Mouse (Mus musculus): Measurements from ENCODE around the gene Celf6. TPM values are rescaled to one million over a fixed set of nuclear protein-coding genes. Genes with fewer than 3 reads are reported as not detected.

Celf6 gene
- polyA plus RNA-seq, 1 experiment = 11.7 TPM

- no peak overlapping the region for H3K27ac ChIP-seq (ENCODE audit: insufficient read depth, low read length)
- H3K4me1 ChIP-seq (ENCODE audit: control insufficient read depth, insufficient read depth, low read length) = no peaks in the 10 kb centered on the region; the same call in 1 of the 2 replicates
- H3K4me3 ChIP-seq (ENCODE audit: insufficient read depth, low read length) = no peak overlapping the region
- TF ChIP-seq CTCF (IDR thresholded peaks at IDR 0.05; ENCODE audit: extremely low read depth, insufficient read depth, low read length) (no peak), POLR2A (IDR thresholded peaks at IDR 0.05; ENCODE audit: extremely low read depth, insufficient read depth, low read length) (no peak)
These were observed 5.9 kb upstream of the Celf6 start for GRCm38 (mm10) chr9:59571852-59572251.

DNA sequence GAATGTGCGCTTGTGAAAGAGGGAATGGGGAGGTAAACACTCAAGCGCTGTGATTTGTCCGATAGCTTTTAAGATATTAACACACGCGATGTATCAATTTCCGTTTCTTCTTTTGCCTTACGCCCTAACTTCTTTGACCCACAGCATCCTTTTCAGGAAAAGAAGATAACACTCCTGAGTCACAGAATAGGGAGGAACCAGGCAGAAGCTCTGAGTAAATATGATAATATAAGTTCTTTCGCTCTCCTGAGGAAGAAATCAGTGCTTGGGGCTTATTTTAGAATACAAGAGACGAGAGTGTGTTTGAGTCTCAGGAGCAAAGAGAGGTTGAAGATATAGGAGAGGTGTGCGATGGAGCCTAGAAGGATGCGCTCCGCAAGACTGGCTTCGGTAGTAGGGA lies 316 bp upstream of the Celf6 start:
- no peak overlapping the region for H3K27ac ChIP-seq (ENCODE audit: insufficient read depth, low read length)
- H3K4me1 ChIP-seq (ENCODE audit: control insufficient read depth, insufficient read depth, low read length) = peaks cover 3% of the 10 kb centered on the region; the same call in 1 of the 2 replicates
- no peak for TF ChIP-seq CTCF (IDR thresholded peaks at IDR 0.05; ENCODE audit: extremely low read depth, insufficient read depth, low read length)
- TF ChIP-seq POLR2A (IDR thresholded peaks at IDR 0.05; ENCODE audit: extremely low read depth, insufficient read depth, low read length) = no peak

DNA sequence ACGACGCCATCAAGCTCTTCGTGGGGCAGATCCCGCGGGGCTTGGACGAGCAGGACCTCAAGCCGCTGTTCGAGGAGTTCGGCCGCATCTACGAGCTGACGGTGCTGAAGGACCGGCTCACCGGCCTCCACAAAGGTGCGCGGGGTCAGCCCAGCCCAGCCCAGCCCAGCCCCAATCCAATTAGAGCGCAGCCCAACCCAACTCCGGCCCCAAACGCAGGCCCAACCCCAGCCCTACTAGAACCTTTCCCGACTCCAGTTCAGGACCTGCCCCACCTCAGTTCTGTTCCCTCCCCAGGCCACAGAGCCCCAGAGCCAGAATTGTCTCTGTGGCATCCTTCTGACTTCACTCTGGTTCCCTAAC lies 769 bp downstream of the Celf6 start:
- no peak for TF ChIP-seq CTCF (IDR thresholded peaks at IDR 0.05; ENCODE audit: extremely low read depth, insufficient read depth, low read length)
- no peak for TF ChIP-seq POLR2A (IDR thresholded peaks at IDR 0.05; ENCODE audit: extremely low read depth, insufficient read depth, low read length)
- Histone ChIP-seq H3K4me3 (ENCODE audit: insufficient read depth, low read length) (peak overlapping the region; percentile 53), H3K27ac (ENCODE audit: insufficient read depth, low read length) (no peak overlapping the region), H3K4me1 (ENCODE audit: control insufficient read depth, insufficient read depth, low read length) (peaks cover 3% of the 10 kb centered on the region; the same call in 1 of the 2 replicates)

More for the DNA sequence above, 316 bp upstream of the Celf6 start:
- H3K4me3 ChIP-seq (ENCODE audit: insufficient read depth, low read length) = peak overlapping the region; percentile 53

DNA sequence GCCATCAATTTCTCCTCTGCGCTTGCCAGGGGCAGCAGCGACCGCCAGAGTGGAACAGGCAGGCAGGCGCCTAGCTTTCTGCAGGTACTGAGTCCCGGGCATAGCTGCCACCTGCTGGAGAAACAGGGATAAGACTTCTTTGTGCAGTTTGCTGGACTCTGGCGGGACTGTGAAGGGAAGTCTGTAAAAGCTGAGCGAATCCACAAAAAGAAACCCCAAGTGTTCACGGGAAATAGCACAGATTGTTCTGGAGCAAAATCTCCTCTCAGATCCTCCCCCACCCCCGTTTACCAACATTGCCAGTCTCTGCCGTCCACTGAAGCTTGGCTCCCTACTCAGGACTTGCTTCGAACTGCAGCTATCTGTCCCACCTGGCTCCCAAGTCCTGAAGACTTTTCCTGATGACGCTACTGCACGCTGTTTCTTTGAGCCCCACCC lies 7.2 kb downstream of the Celf6 start:
- no peak overlapping the region for H3K4me3 ChIP-seq (ENCODE audit: insufficient read depth, low read length)

DNA sequence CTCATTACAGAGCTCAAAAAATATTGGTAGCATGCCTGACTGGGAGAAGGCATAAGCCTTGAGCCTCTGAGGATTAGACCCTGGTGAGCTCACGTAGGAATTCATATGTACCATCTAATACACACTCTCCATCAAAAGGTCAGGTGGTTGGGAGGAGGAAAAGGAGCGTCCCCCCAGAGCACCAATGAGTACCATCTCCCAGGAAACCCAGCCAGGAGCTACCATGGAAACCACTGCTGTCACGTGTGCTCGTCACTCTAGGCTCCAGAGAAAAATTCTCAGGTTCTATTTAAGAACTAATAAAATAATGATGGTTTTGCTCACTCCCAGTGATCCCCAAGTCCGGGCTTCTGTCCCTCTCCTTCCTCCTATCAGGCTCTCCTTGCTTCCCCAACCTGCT lies 10.5 kb downstream of the Celf6 start:
- Histone ChIP-seq H3K27ac (ENCODE audit: insufficient read depth, low read length) (peak overlapping the region; percentile 56), H3K4me1 (ENCODE audit: control insufficient read depth, insufficient read depth, low read length) (peaks cover 4% of the 10 kb centered on the region), H3K4me3 (ENCODE audit: insufficient read depth, low read length) (no peak overlapping the region)
- no peak for TF ChIP-seq POLR2A (IDR thresholded peaks at IDR 0.05; ENCODE audit: extremely low read depth, insufficient read depth, low read length)
- TF ChIP-seq CTCF (IDR thresholded peaks at IDR 0.05; ENCODE audit: extremely low read depth, insufficient read depth, low read length) = no peak

More for the DNA sequence above, 7.2 kb downstream of the Celf6 start:
- Histone ChIP-seq H3K27ac (ENCODE audit: insufficient read depth, low read length) (no peak overlapping the region), H3K4me1 (ENCODE audit: control insufficient read depth, insufficient read depth, low read length) (peaks cover 4% of the 10 kb centered on the region)
- peak; percentile 78 for TF ChIP-seq CTCF (IDR thresholded peaks at IDR 0.05; ENCODE audit: extremely low read depth, insufficient read depth, low read length)
- no peak for TF ChIP-seq POLR2A (IDR thresholded peaks at IDR 0.05; ENCODE audit: extremely low read depth, insufficient read depth, low read length)

DNA sequence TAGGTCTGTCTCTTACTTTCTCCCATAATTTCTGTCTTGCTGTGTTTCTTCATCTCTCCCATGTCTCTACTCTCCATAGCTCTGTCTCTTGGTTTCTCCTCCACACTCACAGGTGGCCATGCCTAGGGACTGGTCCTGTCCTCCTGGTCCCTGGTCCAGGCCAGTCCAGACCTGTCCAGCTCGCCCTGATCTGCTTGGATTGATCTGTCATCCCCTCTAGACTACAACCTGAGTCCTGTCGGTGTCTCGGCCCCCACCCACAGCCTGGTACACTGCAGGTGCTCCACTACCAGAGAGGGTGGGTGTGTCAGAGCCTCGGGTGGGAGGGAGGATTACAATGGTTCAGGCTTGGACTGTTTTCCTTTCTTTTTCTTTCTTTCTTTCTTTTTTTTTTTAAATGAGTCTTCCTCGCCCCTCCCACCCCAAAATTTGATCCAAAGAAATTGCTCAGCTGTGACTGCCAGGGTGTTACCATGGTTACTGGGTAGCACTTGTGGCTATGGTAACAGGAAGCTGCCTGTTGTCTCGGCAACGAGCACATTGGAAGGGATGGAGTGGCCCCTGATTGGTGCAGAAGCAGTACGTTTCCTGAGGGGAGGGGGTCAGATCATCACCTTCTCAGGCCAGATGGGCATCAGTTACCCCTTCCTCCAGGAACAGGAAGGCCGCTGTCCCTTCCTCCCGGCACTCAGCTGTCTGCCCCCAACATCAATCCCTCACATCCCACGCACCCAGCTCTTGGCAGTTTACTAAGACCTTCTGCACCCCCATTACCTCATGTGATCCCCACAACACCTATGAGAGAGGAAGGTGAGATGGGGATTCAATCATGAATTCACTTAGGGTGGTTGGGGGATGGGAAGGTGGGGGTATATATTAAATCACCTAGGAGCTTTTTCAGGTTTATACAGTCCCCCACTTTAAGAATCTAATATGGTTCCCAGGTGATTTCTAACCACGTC lies 11.3 kb downstream of the Celf6 start:
- Histone ChIP-seq H3K4me3 (ENCODE audit: insufficient read depth, low read length) (no peak overlapping the region), H3K4me1 (ENCODE audit: control insufficient read depth, insufficient read depth, low read length) (peaks cover 4% of the 10 kb centered on the region)
- TF ChIP-seq POLR2A (IDR thresholded peaks at IDR 0.05; ENCODE audit: extremely low read depth, insufficient read depth, low read length) (no peak), CTCF (IDR thresholded peaks at IDR 0.05; ENCODE audit: extremely low read depth, insufficient read depth, low read length) (no peak)

GRCm38 (mm10) chr9:59589703-59590439 lies 12.2 kb downstream of the Celf6 start:
- H3K4me1 ChIP-seq (ENCODE audit: control insufficient read depth, insufficient read depth, low read length) = peaks cover 4% of the 10 kb centered on the region
- H3K4me3 ChIP-seq (ENCODE audit: insufficient read depth, low read length) = no peak overlapping the region
- H3K27ac ChIP-seq (ENCODE audit: insufficient read depth, low read length) = peak overlapping the region; percentile 41; the same call in 1 of the 2 replicates
- TF ChIP-seq POLR2A (IDR thresholded peaks at IDR 0.05; ENCODE audit: extremely low read depth, insufficient read depth, low read length) (peak; percentile 57; the same call in 1 of the 2 replicates), CTCF (IDR thresholded peaks at IDR 0.05; ENCODE audit: extremely low read depth, insufficient read depth, low read length) (no peak)

More for the DNA sequence above, 11.3 kb downstream of the Celf6 start:
- H3K27ac ChIP-seq (ENCODE audit: insufficient read depth, low read length) = peak overlapping the region; percentile 62

DNA sequence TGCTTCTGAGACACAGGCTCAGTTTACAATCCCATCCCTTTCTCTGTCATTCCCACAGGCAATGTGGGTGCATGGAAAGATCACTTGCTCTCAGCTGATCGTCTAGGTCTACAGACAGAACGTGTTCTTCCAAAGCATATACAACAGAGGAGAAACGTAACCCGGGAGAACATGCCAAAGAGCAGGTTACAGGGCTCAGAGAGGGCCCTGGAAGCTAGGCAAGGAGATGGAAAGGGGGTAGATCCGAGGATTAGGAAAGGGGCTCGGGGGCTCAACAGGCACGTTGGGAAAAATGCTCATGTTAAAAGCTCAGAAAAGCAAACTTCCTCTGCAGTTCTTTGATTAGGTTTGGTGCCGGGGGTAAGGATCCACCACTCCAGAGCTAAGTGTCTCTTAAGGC lies 23.9 kb downstream of the Celf6 start:
- Histone ChIP-seq H3K4me3 (ENCODE audit: insufficient read depth, low read length) (no peak overlapping the region), H3K27ac (ENCODE audit: insufficient read depth, low read length) (no peak overlapping the region), H3K4me1 (ENCODE audit: control insufficient read depth, insufficient read depth, low read length) (no peaks in the 10 kb centered on the region)
- TF ChIP-seq CTCF (IDR thresholded peaks at IDR 0.05; ENCODE audit: extremely low read depth, insufficient read depth, low read length) (no peak), POLR2A (IDR thresholded peaks at IDR 0.05; ENCODE audit: extremely low read depth, insufficient read depth, low read length) (no peak)

- TF ChIP-seq CTCF (IDR thresholded peaks at IDR 0.05; ENCODE audit: extremely low read depth, insufficient read depth, low read length) (no peak), POLR2A (IDR thresholded peaks at IDR 0.05; ENCODE audit: extremely low read depth, insufficient read depth, low read length) (no peak)
- no peak overlapping the region for H3K4me3 ChIP-seq (ENCODE audit: insufficient read depth, low read length)
- H3K27ac ChIP-seq (ENCODE audit: insufficient read depth, low read length) = no peak overlapping the region
- no peaks in the 10 kb centered on the region for H3K4me1 ChIP-seq (ENCODE audit: control insufficient read depth, insufficient read depth, low read length)
These were observed 28.2 kb downstream of the Celf6 start for GRCm38 (mm10) chr9:59605967-59606366.

All from cortical plate, adult 2 months (tissue).